Mouse (Mus musculus): ENCODE data around the gene Stat6. TPM values are rescaled to one million over a fixed set of nuclear protein-coding genes. Genes with fewer than 3 reads are reported as not detected.

Stat6 gene
- total and polyA plus RNA-seq, 2 experiments = 27.7 to 44.7 TPM

DNA sequence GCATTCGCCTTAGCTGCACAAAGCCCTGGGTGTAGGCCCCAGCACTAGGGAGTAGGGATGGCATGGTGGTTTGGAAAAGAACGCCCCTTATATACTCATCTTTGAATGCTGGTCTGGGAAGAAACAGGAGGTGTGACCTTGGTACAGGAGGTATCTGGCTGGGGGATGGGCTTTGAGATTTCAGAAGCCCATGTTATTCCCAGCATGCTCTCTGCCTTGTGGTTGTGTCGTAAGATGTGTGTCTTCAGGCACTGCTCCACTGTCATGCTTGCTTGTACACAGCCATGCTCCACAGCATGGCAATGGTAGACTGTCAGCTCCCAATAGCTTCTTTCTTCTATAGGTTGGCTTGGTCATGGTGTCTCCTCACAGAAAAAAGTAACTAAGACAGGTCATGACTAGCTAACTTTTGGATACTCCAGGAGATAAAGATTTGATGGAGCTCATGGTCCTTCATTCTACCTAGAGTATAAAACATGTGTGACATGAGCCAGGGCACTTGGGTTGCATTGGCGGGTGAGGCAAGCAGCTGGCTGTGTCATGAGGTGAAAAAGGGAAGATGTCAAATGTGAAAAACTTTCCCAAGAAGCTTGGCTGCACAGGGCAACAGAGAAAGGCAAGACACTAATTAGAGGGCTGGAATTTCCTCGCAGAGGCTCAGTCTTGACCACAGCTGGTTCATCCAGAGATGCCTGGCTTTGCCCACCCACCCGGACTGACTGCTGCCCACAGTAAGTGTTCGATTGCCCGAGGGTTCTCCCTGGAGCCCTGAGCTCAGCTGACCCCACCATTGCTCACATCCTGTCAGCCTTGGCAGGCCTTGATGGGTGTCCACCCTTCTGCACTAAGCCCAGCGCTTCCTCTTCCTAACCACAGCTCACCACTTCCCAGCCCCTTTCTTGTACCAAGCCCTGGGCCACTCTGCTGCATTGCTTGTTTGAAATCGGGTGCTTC, 11.2 kb upstream of the Stat6 start:
- Histone ChIP-seq H3K4me1 (ENCODE audit: control insufficient read depth, insufficient read depth, low read length) (peaks cover 19% of the 10 kb centered on the region), H3K27ac (replicated peaks; ENCODE audit: insufficient read depth, low read depth, low read length) (peak overlapping the region; percentile 47), H3K9ac (ENCODE audit: low read depth, low read length) (no peak overlapping the region), H3K36me3 (ENCODE audit: control insufficient read depth, insufficient read depth, low read length) (no peaks in the 10 kb centered on the region), H3K27me3 (ENCODE audit: control insufficient read depth, insufficient read depth, low read length) (no peaks in the 10 kb centered on the region), H3K79me2 (ENCODE audit: control insufficient read depth, insufficient read depth, low read length) (no peaks in the 10 kb centered on the region), H3K4me3 (ENCODE audit: insufficient read depth, low read depth, low read length) (no peak overlapping the region)
- TF ChIP-seq CTCF (IDR thresholded peaks at IDR 0.05; ENCODE audit: low read depth, low read length) (no peak), POLR2A (IDR thresholded peaks at IDR 0.05; ENCODE audit: extremely low read depth, insufficient read depth, low read length) (no peak)
- DNase-seq (ENCODE audit: extremely low read depth, low read depth, low spot score) = peak; percentile 37
- WGBS = 84% methylated on average over 10 of the region's 10 CpGs

DNA sequence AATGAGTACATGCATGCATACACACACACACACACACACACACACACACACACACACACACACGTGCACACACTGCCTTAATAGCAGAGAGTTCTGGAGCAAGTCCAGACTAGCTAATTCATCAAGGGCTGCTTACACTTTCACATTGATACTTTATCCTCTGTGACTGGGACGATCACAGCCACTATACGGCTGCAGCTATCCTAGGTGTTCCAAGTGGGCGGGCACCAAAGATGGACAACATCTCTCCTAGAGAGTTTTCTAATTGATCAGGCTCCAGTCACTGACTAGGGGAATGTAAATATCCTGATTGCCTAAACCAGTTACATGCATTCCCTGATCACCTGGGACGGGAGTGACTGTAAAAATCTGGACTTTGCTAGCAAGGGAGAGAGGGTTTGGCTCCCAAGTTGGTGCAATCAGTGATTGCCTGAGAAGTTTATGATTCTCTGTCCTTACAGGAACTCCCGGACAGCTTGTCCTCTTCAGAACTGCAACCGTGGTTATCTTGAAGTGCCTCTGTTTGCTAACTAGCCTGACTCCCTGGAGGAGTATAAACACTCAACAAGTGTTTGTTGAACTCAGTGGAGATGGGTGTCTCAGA, 10.0 kb upstream of the Stat6 start:
- no peak for TF ChIP-seq CTCF (IDR thresholded peaks at IDR 0.05; ENCODE audit: low read depth, low read length)
- no peak for TF ChIP-seq POLR2A (IDR thresholded peaks at IDR 0.05; ENCODE audit: extremely low read depth, insufficient read depth, low read length)
- WGBS = 18% methylated on average over 7 of the region's 7 CpGs
- Histone ChIP-seq H3K36me3 (ENCODE audit: control insufficient read depth, insufficient read depth, low read length) (no peaks in the 10 kb centered on the region), H3K4me1 (ENCODE audit: control insufficient read depth, insufficient read depth, low read length) (peaks cover 19% of the 10 kb centered on the region), H3K4me3 (ENCODE audit: insufficient read depth, low read depth, low read length) (no peak overlapping the region), H3K27ac (replicated peaks; ENCODE audit: insufficient read depth, low read depth, low read length) (peak overlapping the region; percentile 57; the same call in 1 of the 2 replicates), H3K9ac (ENCODE audit: low read depth, low read length) (no peak overlapping the region; the same call in 1 of the 2 replicates), H3K79me2 (ENCODE audit: control insufficient read depth, insufficient read depth, low read length) (no peaks in the 10 kb centered on the region), H3K27me3 (ENCODE audit: control insufficient read depth, insufficient read depth, low read length) (no peaks in the 10 kb centered on the region)
- DNase-seq (ENCODE audit: extremely low read depth, low read depth, low spot score) = peak; percentile 76

DNA sequence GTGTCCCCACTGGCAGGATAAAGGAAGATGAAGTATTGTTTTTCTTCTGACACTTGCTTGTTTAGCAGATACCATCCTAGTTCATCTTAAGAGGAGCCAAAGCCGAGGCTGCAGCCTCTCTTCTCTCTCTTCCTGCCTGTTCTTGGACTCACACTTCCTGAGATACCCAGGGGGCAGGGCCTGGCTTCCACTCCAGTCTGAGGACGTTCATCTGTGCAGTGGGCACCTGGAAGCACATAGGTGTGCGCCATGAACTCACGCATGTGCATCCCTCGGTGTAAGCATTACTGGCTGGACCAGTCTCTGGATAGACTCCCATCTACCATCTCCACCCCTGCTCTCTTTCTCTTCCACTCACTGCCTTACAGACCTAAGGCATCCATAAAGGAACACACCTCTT, 2.4 kb upstream of the Stat6 start:
- Histone ChIP-seq H3K79me2 (ENCODE audit: control insufficient read depth, insufficient read depth, low read length) (peaks cover 11% of the 10 kb centered on the region; the same call in 1 of the 2 replicates), H3K27me3 (ENCODE audit: control insufficient read depth, insufficient read depth, low read length) (no peaks in the 10 kb centered on the region), H3K27ac (replicated peaks; ENCODE audit: insufficient read depth, low read depth, low read length) (no peak overlapping the region), H3K4me3 (ENCODE audit: insufficient read depth, low read depth, low read length) (no peak overlapping the region), H3K9ac (ENCODE audit: low read depth, low read length) (no peak overlapping the region), H3K36me3 (ENCODE audit: control insufficient read depth, insufficient read depth, low read length) (no peaks in the 10 kb centered on the region), H3K4me1 (ENCODE audit: control insufficient read depth, insufficient read depth, low read length) (peaks cover 5% of the 10 kb centered on the region; the same call in 1 of the 2 replicates)
- WGBS = 78% methylated on average over 5 of the region's 5 CpGs
- DNase-seq (ENCODE audit: extremely low read depth, low read depth, low spot score) = no peak
- no peak for TF ChIP-seq POLR2A (IDR thresholded peaks at IDR 0.05; ENCODE audit: extremely low read depth, insufficient read depth, low read length)
- TF ChIP-seq CTCF (IDR thresholded peaks at IDR 0.05; ENCODE audit: low read depth, low read length) = no peak

DNA sequence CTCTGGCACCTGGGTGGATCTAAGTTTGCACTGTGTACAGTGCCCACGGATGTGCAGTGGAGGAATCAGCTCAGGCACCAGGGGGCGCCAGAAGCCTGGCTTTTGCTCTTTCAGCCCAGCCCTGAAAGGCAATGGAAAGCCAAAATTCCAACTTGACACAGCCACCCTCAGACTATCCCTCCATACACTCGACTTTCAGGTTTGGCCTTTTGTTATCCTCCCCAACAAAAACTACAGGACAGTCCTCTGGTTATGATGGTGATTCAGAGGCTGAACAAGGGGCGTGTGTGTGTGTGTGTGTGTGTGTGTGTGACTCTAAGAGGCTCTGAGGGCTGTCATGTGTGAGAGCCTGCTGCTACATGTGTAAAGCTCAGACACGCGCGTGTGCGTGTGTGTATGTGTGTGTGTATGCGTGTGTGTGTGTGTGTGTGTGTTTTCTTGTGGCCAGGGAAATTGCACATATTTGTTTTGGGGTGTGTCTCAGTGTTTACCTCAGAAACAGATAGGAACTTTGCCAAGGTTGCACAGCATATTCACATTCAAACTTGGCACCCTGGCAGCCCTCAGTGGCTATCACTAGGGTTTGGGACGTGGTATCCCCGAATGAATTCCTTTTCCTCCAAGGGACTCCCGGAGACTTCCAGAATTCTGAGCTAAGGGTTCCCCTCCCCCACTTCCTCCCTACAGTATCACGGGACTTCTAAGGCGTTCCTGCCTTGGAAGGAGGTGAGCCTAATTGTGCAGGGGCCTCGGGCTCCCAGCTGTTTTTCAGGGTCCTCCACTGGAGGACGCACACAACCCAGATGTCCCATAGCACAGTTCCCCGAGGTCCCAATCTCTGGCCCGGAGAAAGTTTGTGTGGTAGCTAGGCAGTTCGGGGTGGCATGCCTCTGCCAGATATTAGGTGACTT, 670 bp upstream of the Stat6 start:
- H3K79me2 ChIP-seq (ENCODE audit: control insufficient read depth, insufficient read depth, low read length) = peaks cover 11% of the 10 kb centered on the region; the same call in 1 of the 2 replicates
- H3K27ac ChIP-seq (replicated peaks; ENCODE audit: insufficient read depth, low read depth, low read length) = peak overlapping the region; percentile 96
- TF ChIP-seq CTCF (IDR thresholded peaks at IDR 0.05; ENCODE audit: low read depth, low read length) (peak; percentile 96), POLR2A (IDR thresholded peaks at IDR 0.05; ENCODE audit: extremely low read depth, insufficient read depth, low read length) (0 out of 2 replicates have a peak, but pooled peaks have one; percentile 13)
- H3K4me1 ChIP-seq (ENCODE audit: control insufficient read depth, insufficient read depth, low read length) = peaks cover 5% of the 10 kb centered on the region; the same call in 1 of the 2 replicates
- H3K27me3 ChIP-seq (ENCODE audit: control insufficient read depth, insufficient read depth, low read length) = no peaks in the 10 kb centered on the region
- under 1% methylated on average over 19 of the region's 19 CpGs for WGBS
- peak overlapping the region; percentile 88 for H3K9ac ChIP-seq (ENCODE audit: low read depth, low read length)
- peak; percentile 86 for DNase-seq (ENCODE audit: extremely low read depth, low read depth, low spot score)
- H3K4me3 ChIP-seq (ENCODE audit: insufficient read depth, low read depth, low read length) = peak overlapping the region; percentile 85
- H3K36me3 ChIP-seq (ENCODE audit: control insufficient read depth, insufficient read depth, low read length) = peaks cover 2% of the 10 kb centered on the region; the same call in 1 of the 2 replicates

DNA sequence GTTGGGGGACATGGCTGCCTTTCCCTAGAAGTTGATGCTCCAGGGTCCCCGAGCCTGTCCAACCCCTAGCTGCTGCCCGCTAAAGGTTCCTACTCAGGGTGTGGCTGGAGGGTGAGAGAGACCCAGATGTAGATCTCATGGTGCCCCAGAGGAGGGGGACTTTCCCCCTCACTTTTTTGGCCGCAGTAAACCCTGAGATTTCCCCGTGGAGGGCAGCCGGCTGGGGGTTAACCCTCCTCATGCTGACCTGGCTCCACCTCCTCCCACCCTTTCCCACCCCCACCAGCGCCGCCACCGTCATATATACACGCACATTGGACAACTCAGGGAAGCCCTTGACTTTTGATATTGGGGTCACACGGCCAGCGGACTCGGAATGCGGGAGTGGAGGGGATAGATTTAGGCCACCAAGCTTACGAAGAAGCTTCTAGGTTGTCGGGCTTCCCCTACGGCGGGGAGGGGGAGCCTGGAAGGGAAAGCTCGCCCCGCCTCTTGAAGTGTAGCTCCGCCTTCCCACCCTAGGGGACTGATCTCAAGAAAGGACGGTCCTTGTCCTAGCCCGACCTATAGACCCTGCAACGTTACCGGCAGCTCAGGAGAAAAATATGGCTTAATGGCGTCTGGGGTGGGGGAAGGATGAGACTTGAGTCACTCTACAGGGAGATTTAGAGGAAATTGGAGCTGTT, 910 bp downstream of the Stat6 start:
- TF ChIP-seq CTCF (IDR thresholded peaks at IDR 0.05; ENCODE audit: low read depth, low read length) (no peak), POLR2A (IDR thresholded peaks at IDR 0.05; ENCODE audit: extremely low read depth, insufficient read depth, low read length) (peak; percentile 62; the same call in 1 of the 2 replicates)
- WGBS = under 1% methylated on average over 25 of the region's 25 CpGs
- H3K27ac ChIP-seq (replicated peaks; ENCODE audit: insufficient read depth, low read depth, low read length) = peak overlapping the region; percentile 96
- peaks cover 5% of the 10 kb centered on the region; the same call in 1 of the 2 replicates for H3K4me1 ChIP-seq (ENCODE audit: control insufficient read depth, insufficient read depth, low read length)
- H3K36me3 ChIP-seq (ENCODE audit: control insufficient read depth, insufficient read depth, low read length) = peaks cover 10% of the 10 kb centered on the region; the same call in 1 of the 2 replicates
- H3K27me3 ChIP-seq (ENCODE audit: control insufficient read depth, insufficient read depth, low read length) = no peaks in the 10 kb centered on the region
- H3K79me2 ChIP-seq (ENCODE audit: control insufficient read depth, insufficient read depth, low read length) = peaks cover 11% of the 10 kb centered on the region; the same call in 1 of the 2 replicates
- H3K4me3 ChIP-seq (ENCODE audit: insufficient read depth, low read depth, low read length) = peak overlapping the region; percentile 85
- DNase-seq (ENCODE audit: extremely low read depth, low read depth, low spot score) = peak; percentile 71
- H3K9ac ChIP-seq (ENCODE audit: low read depth, low read length) = peak overlapping the region; percentile 88
